Mouse (Mus musculus) neural tube, embryonic 14.5 days (tissue): Measurements from ENCODE around the gene Efemp2. TPM values are rescaled to one million over a fixed set of nuclear protein-coding genes. Genes with fewer than 3 reads are reported as not detected.

Source experiments
- ATAC-seq: fragments of 200-750 bp; cut with Nextera tagmentation; 2 replicates; pipeline ENCODE4 v1.8.0; 2017; ENCODE audit warnings: low read depth, mild to moderate bottlenecking, moderate TSS enrichment, moderate library complexity
- H3K27ac ChIP-seq: fragments of 300-500 bp; sonication (generic); 2 replicates; pipeline ENCODE4 v1.5.1; 2014; ENCODE audit warnings: low read depth, mild to moderate bottlenecking, control low read depth, low read length, moderate library complexity, mixed read lengths
- H3K27me3 ChIP-seq: fragments of 300-500 bp; sonication (generic); 2 replicates; pipeline ENCODE4 v1.6.1; 2014; ENCODE audit warnings: low read length; ENCODE audit not compliant: control insufficient read depth, insufficient read depth
- H3K36me3 ChIP-seq: fragments of 300-500 bp; sonication (generic); 2 replicates; pipeline ENCODE4 v1.6.1; 2014; ENCODE audit warnings: low read length, mixed read lengths; ENCODE audit not compliant: control insufficient read depth, insufficient read depth
- H3K4me1 ChIP-seq: fragments of 300-500 bp; sonication (generic); 2 replicates; pipeline ENCODE4 v1.6.1; 2014; ENCODE audit warnings: low read length; ENCODE audit not compliant: control insufficient read depth, insufficient read depth
- H3K4me2 ChIP-seq: fragments of 300-500 bp; sonication (generic); 2 replicates; pipeline ENCODE4 v1.6.1; 2014; ENCODE audit warnings: mild to moderate bottlenecking, low read depth, low read length, control low read depth
- H3K4me3 ChIP-seq: fragments of 300-500 bp; sonication (generic); 2 replicates; pipeline ENCODE4 v1.5.1; 2014; ENCODE audit warnings: low read depth, low read length, control low read depth, mixed read lengths
- H3K9ac ChIP-seq: fragments of 300-500 bp; sonication (generic); replicated peaks from 2 replicates; pipeline ENCODE4 v1.6.1; 2014; ENCODE audit warnings: low read depth, mild to moderate bottlenecking, control low read depth, low read length, mixed read lengths
- H3K9me3 ChIP-seq: fragments of 300-500 bp; sonication (generic); 2 replicates; pipeline ENCODE4 v1.6.1; 2016; ENCODE audit warnings: low read length; ENCODE audit not compliant: control insufficient read depth
- WGBS: fragments of 180-500 bp; shearing (Covaris S2); extraction: QIAGEN DNeasy Blood & Tissue Kit; methylation state at CpG from one replicate; pipeline ENCODE4 v1.1.7; 2014; 5-methylcytosine and 5-hydroxymethylcytosine counted together
- polyA plus RNA-seq: library from polyadenylated mRNA; unstranded; fragments of >200 nt; fragmentation: Nextera tagmentation; extraction: Ambion mirVana; gene quantifications from 2 replicates; pipeline ENCODE4 v1.2.1, GENCODE M21; 2014

Efemp2 gene
- polyA plus RNA-seq, 1 experiment from 2014 or later: 30.4 TPM

DNA sequence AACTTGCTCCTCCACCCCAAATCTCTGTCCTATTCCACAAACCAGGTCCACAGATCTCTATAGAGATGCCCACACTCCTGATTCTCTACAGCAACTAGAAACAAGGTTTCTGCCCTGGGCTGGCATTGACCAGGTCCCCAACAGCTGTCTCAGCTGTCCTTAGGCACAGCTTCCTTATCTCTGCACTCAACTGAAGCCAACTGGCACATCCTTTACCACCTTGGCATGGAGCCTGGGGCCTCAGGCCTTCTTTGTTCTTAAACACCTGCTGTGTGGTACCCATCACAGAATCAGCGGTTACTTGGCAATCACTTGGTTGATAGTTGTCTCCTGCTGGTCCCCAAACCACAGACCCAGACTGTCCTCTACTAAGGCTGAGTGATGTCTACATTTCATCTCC is 43.3 kb upstream of the Efemp2 start:
- Histone ChIP-seq H3K9ac (no peak overlapping the region), H3K9me3 (no peaks in the 10 kb centered on the region), H3K4me3 (no peak overlapping the region), H3K4me2 (no peak overlapping the region), H3K4me1 (peaks cover 20% of the 10 kb centered on the region), H3K36me3 (0 out of 2 replicates have a peak, but pooled peaks cover 3% of the 10 kb centered on the region), H3K27me3 (no peaks in the 10 kb centered on the region), H3K27ac (no peak overlapping the region)
- ATAC-seq: no peak
- 65% methylated on average over 1 of the region's 1 CpGs for WGBS

DNA sequence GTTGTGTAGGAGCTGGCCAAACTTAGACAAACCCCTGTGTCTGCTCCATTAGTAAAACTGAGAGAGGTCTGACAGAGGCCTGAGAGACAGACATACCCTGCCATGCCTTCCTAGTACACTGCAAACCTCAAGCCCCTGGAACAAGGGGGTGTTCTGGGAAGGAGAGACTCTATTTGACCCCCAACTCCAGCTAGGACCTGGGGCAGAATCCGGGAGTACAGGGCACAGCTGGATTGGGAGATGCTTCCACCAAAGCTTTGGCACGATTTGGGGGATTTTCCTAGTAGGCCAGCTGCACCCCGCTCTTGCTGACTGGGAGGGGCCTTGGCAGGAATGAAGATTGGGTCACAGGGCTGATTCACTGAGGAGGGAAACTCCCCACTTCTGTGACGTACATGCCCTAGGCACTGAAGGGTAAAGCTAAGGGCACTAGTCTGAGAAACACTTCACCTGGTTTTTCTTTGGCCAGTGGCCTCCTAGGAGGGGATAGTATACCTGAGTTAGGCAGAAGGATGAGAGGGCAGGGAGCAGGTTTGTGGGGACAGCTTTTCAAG is 41.8 kb upstream of the Efemp2 start:
- H3K36me3 ChIP-seq: no peaks in the 10 kb centered on the region
- H3K4me2 ChIP-seq: no peak overlapping the region
- no peak for ATAC-seq
- H3K27ac ChIP-seq: no peak overlapping the region
- H3K27me3 ChIP-seq: no peaks in the 10 kb centered on the region
- no peaks in the 10 kb centered on the region for H3K9me3 ChIP-seq
- peaks cover 7% of the 10 kb centered on the region; the same call in 1 of the 2 replicates for H3K4me1 ChIP-seq
- H3K9ac ChIP-seq: no peak overlapping the region
- 83% methylated on average over 4 of the region's 4 CpGs for WGBS
- no peak overlapping the region for H3K4me3 ChIP-seq

DNA sequence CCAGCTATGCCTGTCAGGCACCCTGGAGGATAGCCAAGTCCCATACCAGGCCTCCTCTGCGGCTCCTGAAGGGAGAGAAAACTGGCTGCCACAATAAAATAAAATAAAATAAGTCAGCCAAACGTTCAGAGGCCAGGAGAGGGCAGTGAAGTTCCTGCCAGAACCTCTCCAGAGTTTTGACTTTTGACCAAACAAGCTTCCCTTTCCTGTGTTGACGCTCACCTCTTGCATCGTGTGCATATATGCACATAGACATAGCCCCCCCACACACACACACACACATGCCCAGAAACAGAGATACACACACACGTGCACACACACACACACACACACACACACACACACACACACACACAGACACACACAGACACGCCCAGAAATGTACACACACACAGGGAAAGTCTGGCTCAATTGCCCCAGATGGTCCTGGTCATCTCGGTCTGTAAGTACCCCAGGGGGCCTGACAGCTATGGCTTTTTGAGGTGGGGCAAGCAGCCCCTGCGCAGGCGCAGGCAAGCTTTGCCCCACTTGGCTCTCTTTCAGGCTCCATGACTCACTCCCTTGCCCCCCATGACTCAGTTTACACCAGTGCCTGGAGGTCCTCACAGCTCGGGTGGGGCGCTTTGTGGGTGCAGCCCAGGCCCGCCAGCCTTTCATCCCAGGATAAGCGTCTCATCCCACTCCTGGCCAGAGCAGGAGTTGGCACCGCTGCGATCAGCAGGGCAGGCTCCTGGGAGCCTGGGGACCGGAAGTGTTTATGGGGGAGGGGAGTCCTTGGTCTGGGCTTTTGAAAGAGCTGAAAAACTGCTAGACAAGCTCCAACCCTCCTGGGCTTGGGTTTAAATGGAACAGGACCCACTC is 40.5 kb upstream of the Efemp2 start:
- ATAC-seq: peak; percentile 34; the same call in 1 of the 2 replicates

DNA sequence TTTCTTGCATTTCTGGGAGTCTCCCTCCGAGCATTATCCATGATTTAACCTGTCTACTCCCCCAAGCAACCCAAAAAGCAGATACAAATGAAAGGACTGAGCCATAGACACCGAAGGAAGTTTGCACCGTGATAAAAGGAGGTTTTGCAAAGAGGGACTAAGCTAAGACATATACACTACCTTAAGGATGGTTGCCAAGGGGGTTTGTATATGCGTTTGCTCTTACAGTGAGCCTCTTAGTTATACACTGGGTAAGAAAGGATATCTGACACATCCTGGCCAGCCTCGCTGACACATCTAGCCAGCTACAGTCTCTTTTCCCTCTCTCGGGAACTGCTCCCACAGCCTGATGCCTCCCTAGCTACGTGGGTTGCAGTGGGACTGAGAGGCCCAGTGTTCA is 39.8 kb upstream of the Efemp2 start:
- Histone ChIP-seq H3K9me3 (no peaks in the 10 kb centered on the region), H3K4me3 (no peak overlapping the region), H3K9ac (0 out of 2 replicates have a peak overlapping the region, but pooled peaks have one; percentile 32), H3K27me3 (no peaks in the 10 kb centered on the region), H3K4me1 (peaks cover 5% of the 10 kb centered on the region; the same call in 1 of the 2 replicates), H3K36me3 (no peaks in the 10 kb centered on the region), H3K27ac (no peak overlapping the region), H3K4me2 (peak overlapping the region; percentile 34; the same call in 1 of the 2 replicates)
- no peak for ATAC-seq
- 78% methylated on average over 7 of the region's 7 CpGs for WGBS

More for the DNA sequence above, 40.5 kb upstream of the Efemp2 start:
- Histone ChIP-seq H3K27ac (no peak overlapping the region), H3K4me3 (no peak overlapping the region), H3K27me3 (no peaks in the 10 kb centered on the region), H3K4me1 (peaks cover 5% of the 10 kb centered on the region; the same call in 1 of the 2 replicates), H3K4me2 (peak overlapping the region; percentile 34), H3K36me3 (no peaks in the 10 kb centered on the region), H3K9ac (0 out of 2 replicates have a peak overlapping the region, but pooled peaks have one; percentile 32), H3K9me3 (no peaks in the 10 kb centered on the region)
- 17% methylated on average over 16 of the region's 16 CpGs for WGBS

DNA sequence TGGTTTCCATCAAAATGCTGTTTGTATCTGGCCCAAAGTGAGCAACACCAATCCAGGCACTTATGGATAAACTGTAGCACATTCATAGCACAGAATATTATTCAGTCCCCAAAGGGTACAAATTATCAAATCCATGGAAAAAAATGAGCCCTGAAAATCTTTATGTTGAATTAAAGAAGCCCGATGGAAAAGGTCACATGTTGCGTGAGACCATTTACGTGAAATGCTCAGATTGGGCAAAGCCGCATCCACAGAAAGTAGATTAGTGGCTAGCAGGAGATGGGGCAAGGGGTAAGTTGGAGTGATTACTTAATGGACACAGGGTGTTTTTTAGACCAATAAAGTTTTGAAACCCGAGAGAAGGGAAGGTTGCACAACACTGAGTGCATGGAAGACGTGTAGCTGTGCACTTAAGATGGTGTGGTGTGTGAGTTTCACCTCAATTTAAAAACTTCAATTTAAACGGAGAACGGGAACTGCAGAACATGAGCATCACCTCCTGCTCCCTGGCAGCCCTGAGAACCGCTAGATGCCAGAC is 29.3 kb upstream of the Efemp2 start:
- 74% methylated on average over 9 of the region's 9 CpGs for WGBS
- peaks cover 10% of the 10 kb centered on the region; the same call in 1 of the 2 replicates for H3K4me1 ChIP-seq
- H3K4me3 ChIP-seq: no peak overlapping the region
- H3K27ac ChIP-seq: no peak overlapping the region
- no peak overlapping the region for H3K4me2 ChIP-seq
- no peaks in the 10 kb centered on the region for H3K9me3 ChIP-seq
- H3K9ac ChIP-seq: no peak overlapping the region
- H3K36me3 ChIP-seq: no peaks in the 10 kb centered on the region
- H3K27me3 ChIP-seq: peaks cover 32% of the 10 kb centered on the region
- no peak for ATAC-seq

DNA sequence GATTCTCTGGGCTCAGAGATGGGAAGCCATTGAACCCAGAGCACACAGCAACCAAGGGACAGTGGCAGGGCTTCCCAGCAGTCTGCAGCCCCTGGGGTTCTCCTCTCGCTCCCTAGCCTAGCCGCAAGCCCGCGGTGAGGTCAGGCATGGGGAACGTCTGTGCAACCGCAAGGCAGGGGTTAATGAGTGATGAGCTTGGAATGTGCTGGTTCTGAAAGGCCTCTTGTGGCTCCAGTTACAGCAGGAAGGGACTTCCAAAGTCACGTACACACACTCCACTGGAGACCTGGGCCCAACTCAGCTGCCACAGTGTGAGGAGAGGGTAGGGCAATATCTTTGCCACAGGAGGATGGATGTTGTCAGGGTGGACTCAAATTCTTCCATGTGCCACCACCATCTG is 28.8 kb upstream of the Efemp2 start:
- peaks cover 37% of the 10 kb centered on the region for H3K27me3 ChIP-seq
- 38% methylated on average over 7 of the region's 7 CpGs for WGBS
- H3K4me1 ChIP-seq: peaks cover 10% of the 10 kb centered on the region; the same call in 1 of the 2 replicates
- no peak for ATAC-seq
- no peak overlapping the region for H3K9ac ChIP-seq
- H3K36me3 ChIP-seq: no peaks in the 10 kb centered on the region
- no peak overlapping the region for H3K27ac ChIP-seq
- no peak overlapping the region for H3K4me2 ChIP-seq
- H3K4me3 ChIP-seq: no peak overlapping the region
- H3K9me3 ChIP-seq: no peaks in the 10 kb centered on the region

DNA sequence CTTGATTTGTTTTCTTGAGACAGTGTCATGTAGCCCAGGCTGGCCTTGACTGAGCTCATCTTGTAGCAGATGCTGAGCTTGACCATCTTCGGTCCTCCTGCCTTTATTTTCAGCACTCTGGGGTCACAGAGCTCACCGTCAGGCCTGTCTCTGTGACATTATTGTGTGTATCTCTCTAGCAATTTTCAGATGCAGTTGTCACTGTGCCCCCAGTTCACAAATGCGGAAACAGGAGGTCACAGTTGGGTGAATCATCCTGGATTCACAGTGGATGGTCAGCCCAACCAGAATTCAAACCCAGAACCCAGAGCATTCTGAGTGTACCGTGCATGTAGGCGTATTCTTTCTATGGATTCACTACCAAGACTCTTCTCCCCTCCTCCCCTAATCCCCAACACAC is 28.0 kb upstream of the Efemp2 start:
- 92% methylated on average over 5 of the region's 5 CpGs for WGBS
- peaks cover 39% of the 10 kb centered on the region for H3K27me3 ChIP-seq
- H3K9me3 ChIP-seq: no peaks in the 10 kb centered on the region
- no peak overlapping the region for H3K9ac ChIP-seq
- peaks cover 10% of the 10 kb centered on the region; the same call in 1 of the 2 replicates for H3K4me1 ChIP-seq
- H3K36me3 ChIP-seq: no peaks in the 10 kb centered on the region
- H3K27ac ChIP-seq: no peak overlapping the region
- ATAC-seq: no peak
- H3K4me3 ChIP-seq: no peak overlapping the region
- no peak overlapping the region for H3K4me2 ChIP-seq

DNA sequence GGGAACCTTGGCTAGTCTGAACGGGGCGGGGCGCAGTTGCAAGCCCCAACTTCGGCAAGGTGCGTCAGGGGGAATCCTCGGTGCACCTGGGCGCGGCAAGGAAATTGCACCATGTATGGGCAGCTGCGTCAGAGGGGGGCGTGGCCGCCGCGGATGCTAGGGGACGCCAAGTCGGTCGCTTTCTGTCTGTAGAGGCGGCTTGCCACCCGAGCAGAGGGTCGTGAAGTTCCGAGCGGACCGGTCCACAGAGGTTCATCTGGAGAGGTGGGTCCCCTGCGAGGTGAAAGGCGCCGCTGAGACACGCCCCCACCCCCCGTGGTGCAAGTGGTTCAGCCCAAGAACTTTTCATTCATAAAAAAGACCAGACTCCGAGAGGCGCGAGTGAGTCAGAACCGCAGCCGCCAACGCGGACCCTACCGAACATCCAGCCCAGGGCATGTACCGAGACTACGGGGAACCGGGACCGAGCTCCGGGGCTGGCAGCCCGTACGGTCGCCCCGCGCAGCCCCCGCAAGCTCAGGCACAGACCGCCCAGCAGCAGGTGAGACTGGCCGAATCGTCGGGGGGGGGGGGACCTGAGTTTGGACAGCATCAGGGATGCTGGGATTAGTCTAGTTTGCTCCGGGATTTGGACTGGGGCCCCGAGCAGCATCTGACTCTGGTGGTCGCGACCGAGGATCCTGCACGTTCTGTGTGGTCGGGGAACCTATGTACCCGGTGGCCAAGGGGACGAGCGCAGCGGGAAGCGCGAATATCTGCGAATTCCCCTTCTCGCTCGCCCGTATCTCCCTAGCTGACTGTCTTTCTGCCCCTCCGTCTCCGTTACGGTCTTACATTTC is 26.0 kb upstream of the Efemp2 start, which contains the start of gene Fosl1:
Fosl1 (plus strand) TSS at position 33 of the 839 bp plus-strand sequence.
- ATAC-seq: peak; percentile 75; the same call in 1 of the 2 replicates
- Histone ChIP-seq H3K4me2 (peak within 1 kb of the TSS; percentile 95), H3K4me3 (peak within 1 kb of the TSS; percentile 45), H3K27me3 (peaks cover 41% of the 10 kb centered on the region), H3K4me1 (peaks cover 10% of the 10 kb centered on the region; the same call in 1 of the 2 replicates), H3K27ac (no peak within 1 kb of the TSS), H3K36me3 (no peaks in the 10 kb centered on the region), H3K9ac (peak within 1 kb of the TSS; percentile 47), H3K9me3 (no peaks in the 10 kb centered on the region)
- 1% methylated on average over 70 of the region's 70 CpGs for WGBS
